Mouse (Mus musculus): ENCODE results near the gene Btf3l4.

DNA sequence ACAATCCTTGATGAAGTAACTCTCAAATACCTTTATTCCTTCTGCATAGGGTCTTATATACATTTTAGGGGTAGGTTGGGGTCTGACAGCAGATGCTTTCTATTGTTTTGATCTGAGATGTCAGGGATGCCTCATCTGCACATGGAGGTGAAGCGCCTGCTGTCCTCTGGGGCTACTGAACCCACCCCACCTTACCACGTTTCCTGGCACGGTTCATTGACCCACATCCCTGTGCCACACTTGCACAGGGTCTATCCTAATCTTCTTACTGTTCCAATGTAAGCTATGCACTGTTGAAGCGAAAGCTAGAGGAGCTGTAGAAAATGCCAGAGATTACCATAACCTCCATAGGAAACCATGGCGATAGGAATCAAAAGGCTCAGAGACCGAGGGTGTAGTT, 21.9 kb downstream of the Btf3l4 start:
- TF ChIP-seq CTCF (IDR thresholded peaks at IDR 0.05; ENCODE audit: control insufficient read depth, insufficient read depth, insufficient replicate concordance, low read depth, low read length) (no peak), POLR2A (IDR thresholded peaks at IDR 0.05; ENCODE audit: control insufficient read depth, low read depth, low read length) (no peak)
